Mouse (Mus musculus) forebrain, embryonic 11.5 days (tissue): Measurements from ENCODE around the gene Fbn1. TPM values are rescaled to one million over a fixed set of nuclear protein-coding genes. Genes with fewer than 3 reads are reported as not detected.

Experiments used
- ATAC-seq: fragments of 200-750 bp; cut with Nextera tagmentation; replicated peaks from 2 replicates; pipeline ENCODE4 v1.8.0; 2017; ENCODE audit warnings: moderate TSS enrichment; ENCODE audit not compliant: low FRiP score
- DNase-seq: peaks from one replicate; pipeline ENCODE4 v3.0.0-alpha.2; 2017; ENCODE audit warnings: low spot score
- H3K27ac ChIP-seq: fragments of 300-500 bp; sonication (generic); 2 replicates; pipeline ENCODE4 v1.5.1; 2014; ENCODE audit warnings: low read depth, low read length
- H3K27me3 ChIP-seq: fragments of 300-500 bp; sonication (generic); 2 replicates; pipeline ENCODE4 v1.6.1; 2014; ENCODE audit warnings: mild to moderate bottlenecking, low read length, mixed read lengths; ENCODE audit not compliant: control insufficient read depth, insufficient read depth
- H3K36me3 ChIP-seq: fragments of 300-500 bp; sonication (generic); 2 replicates; pipeline ENCODE4 v1.6.1; 2014; ENCODE audit warnings: mild to moderate bottlenecking, low read length, moderate library complexity, mixed read lengths; ENCODE audit not compliant: control insufficient read depth, insufficient read depth
- H3K4me1 ChIP-seq: fragments of 300-500 bp; sonication (generic); replicated peaks from 2 replicates; pipeline ENCODE4 v1.6.1; 2014; ENCODE audit warnings: low read length, mixed read lengths; ENCODE audit not compliant: control insufficient read depth, insufficient read depth
- H3K4me2 ChIP-seq: fragments of 300-500 bp; sonication (generic); 2 replicates; pipeline ENCODE4 v1.6.1; 2014; ENCODE audit warnings: low read depth, mild to moderate bottlenecking, low read length, moderate library complexity, mixed read lengths; ENCODE audit not compliant: severe bottlenecking
- H3K4me3 ChIP-seq: fragments of 300-500 bp; sonication (generic); 2 replicates; pipeline ENCODE4 v1.5.1; 2014; ENCODE audit warnings: low read depth, low read length
- H3K9ac ChIP-seq: fragments of 300-500 bp; sonication (generic); 2 replicates; pipeline ENCODE4 v1.6.1; 2014; ENCODE audit warnings: low read length
- H3K9me3 ChIP-seq: fragments of 300-500 bp; sonication (generic); 2 replicates; pipeline ENCODE4 v1.6.1; 2016; ENCODE audit warnings: low read length, mixed read lengths; ENCODE audit not compliant: control insufficient read depth
- WGBS: fragments of 180-500 bp; shearing (Covaris S2); extraction: QIAGEN DNeasy Blood & Tissue Kit; methylation state at CpG from one replicate; pipeline ENCODE4 v1.1.7; 2014; 5-methylcytosine and 5-hydroxymethylcytosine counted together
- polyA plus RNA-seq: library from polyadenylated mRNA; unstranded; fragments of >200 nt; fragmentation: Nextera tagmentation; extraction: Ambion mirVana; gene quantifications from 2 replicates; pipeline ENCODE4 v1.2.1, GENCODE M21; 2014

Fbn1 gene
- polyA plus RNA-seq, 1 experiment from 2014 or later = 8.8 TPM

- Histone ChIP-seq H3K9ac (no peak overlapping the region), H3K4me2 (no peak overlapping the region), H3K9me3 (no peaks in the 10 kb centered on the region), H3K4me3 (no peak overlapping the region), H3K4me1 (no peaks in the 10 kb centered on the region), H3K27me3 (no peaks in the 10 kb centered on the region), H3K36me3 (no peaks in the 10 kb centered on the region), H3K27ac (no peak overlapping the region)
- ATAC-seq = no peak
- no peak for DNase-seq
- WGBS = 82% methylated on average over 1 of the region's 1 CpGs
These were observed 238.9 kb downstream of the Fbn1 start for GRCm38 (mm10) chr2:125268876-125269275.

DNA sequence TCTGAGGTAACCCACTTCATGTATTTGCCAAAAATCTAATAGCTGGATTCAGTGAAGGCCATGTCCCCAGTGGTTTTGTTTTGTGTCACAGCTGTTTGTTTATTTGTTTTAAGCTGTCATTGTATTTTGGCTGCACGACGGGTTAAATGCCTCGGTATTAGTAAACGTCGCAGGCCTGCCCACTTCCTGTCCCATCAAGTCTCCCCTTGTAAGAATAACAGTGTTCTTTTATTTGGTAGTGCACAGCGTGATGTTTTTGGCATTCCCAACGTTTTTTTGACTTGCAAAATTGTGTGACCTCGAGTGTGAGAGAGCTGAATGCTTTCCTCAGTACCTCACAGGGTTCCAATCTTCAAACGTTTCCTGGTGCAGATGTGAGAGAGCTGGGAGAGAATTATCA is 244.0 kb downstream of the Fbn1 start:
- no peaks in the 10 kb centered on the region for H3K4me1 ChIP-seq
- H3K27ac ChIP-seq = no peak overlapping the region
- H3K27me3 ChIP-seq = no peaks in the 10 kb centered on the region
- ATAC-seq (no peak), DNase-seq (no peak)
- H3K4me2 ChIP-seq = no peak overlapping the region
- H3K9ac ChIP-seq = no peak overlapping the region
- no peak overlapping the region for H3K4me3 ChIP-seq
- H3K9me3 ChIP-seq = no peaks in the 10 kb centered on the region
- WGBS = 35% methylated on average over 9 of the region's 9 CpGs
- H3K36me3 ChIP-seq = no peaks in the 10 kb centered on the region; the same call in 1 of the 2 replicates

DNA sequence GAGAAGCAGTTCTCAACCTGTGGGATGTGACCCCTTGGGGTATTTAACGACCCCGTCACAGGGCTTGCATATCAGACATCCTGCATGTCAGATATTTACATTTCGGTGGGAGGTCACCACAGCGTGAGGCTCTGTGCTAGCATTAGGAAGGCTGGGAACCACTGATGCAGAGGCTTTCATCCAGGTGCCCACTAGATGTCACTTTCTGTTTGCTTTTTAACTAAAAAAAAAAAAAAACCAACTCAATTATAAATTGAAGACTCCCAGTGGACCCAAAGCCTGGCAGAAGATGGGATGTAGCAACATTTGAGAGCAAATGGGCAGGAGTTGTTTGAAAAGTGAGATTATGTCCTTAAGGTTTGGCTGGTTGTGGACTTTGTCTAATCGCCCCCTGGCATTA is 244.7 kb downstream of the Fbn1 start:
- no peaks in the 10 kb centered on the region for H3K4me1 ChIP-seq
- no peak overlapping the region for H3K4me2 ChIP-seq
- H3K27me3 ChIP-seq = no peaks in the 10 kb centered on the region
- no peak overlapping the region for H3K9ac ChIP-seq
- no peak overlapping the region for H3K27ac ChIP-seq
- H3K9me3 ChIP-seq = no peaks in the 10 kb centered on the region
- H3K36me3 ChIP-seq = peaks cover under 1% of the 10 kb centered on the region; the same call in 1 of the 2 replicates
- H3K4me3 ChIP-seq = no peak overlapping the region
- 18% methylated on average over 5 of the region's 5 CpGs for WGBS
- no peak for DNase-seq
- no peak for ATAC-seq

DNA sequence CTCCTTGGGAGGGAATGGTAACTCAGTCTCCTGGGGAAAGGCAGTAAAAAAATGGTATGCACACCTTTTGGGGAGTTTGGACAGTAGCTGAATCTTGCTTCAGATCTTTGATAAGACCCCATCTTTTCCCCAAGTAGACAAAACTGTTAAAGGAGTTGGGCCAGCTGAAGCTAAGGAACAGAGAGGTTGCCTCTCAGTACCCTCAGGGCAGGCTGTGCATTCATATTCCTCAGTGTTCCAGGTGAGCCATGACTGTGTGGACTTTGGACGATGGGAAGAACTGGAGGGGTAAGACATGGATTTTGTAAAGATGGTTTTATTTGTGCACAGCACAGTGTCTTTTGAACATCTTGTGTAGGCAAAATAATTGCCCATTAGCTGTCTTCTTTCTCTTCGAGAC is 247.5 kb downstream of the Fbn1 start:
- H3K27ac ChIP-seq = no peak overlapping the region
- H3K4me3 ChIP-seq = no peak overlapping the region
- H3K4me2 ChIP-seq = no peak overlapping the region
- H3K27me3 ChIP-seq = no peaks in the 10 kb centered on the region
- H3K36me3 ChIP-seq = peaks cover 6% of the 10 kb centered on the region; the same call in 1 of the 2 replicates
- no peaks in the 10 kb centered on the region for H3K4me1 ChIP-seq
- ATAC-seq (no peak), DNase-seq (no peak)
- no peak overlapping the region for H3K9ac ChIP-seq
- H3K9me3 ChIP-seq = no peaks in the 10 kb centered on the region
- WGBS = 88% methylated on average over 2 of the region's 2 CpGs

DNA sequence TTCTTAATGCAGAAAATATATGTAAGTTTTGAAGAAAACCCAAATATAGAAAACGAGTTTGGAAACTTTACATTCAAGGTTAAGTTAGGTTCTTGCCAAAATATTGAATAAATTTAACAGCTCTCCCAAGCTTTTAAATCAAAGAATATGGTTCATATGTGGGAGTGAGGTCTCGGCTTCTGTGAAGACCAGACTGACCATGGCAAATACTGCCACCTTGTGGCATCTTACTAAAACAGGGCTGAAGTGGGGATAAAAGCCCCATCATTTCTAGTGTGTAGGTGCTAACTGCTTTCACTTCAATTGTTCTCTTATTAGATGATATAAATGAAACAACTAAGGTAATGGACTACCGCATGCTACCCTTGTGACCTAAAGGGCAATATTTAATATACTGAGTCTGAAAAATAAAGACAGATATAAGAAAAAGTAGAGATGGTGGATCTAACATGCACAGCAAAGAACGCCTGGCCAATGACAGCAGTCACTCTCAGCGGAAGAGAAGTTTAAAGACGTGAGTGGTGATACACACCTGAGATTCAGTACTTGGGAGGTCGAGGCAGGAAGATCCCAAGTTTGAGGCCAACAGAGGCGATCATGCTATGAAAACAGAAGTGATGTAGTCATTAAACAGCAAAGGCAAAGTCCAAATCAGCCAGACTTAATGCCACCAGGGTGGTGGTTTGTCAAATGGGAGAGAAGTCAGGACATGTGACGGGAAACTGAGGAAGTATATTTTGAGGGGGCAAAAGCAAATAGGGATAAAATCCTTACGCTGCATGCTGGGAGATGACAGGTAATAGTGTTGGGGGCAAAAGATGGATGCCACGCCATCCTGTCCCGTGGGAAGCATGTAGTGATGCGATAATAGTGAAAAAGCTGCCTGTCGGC is 248.3 kb downstream of the Fbn1 start:
- H3K9ac ChIP-seq = no peak overlapping the region
- ATAC-seq (no peak), DNase-seq (no peak)
- no peak overlapping the region for H3K4me3 ChIP-seq
- no peak overlapping the region for H3K27ac ChIP-seq
- no peaks in the 10 kb centered on the region for H3K9me3 ChIP-seq
- H3K27me3 ChIP-seq = no peaks in the 10 kb centered on the region
- WGBS = 87% methylated on average over 14 of the region's 14 CpGs
- peaks cover 8% of the 10 kb centered on the region; the same call in 1 of the 2 replicates for H3K36me3 ChIP-seq
- H3K4me2 ChIP-seq = no peak overlapping the region
- H3K4me1 ChIP-seq = no peaks in the 10 kb centered on the region

DNA sequence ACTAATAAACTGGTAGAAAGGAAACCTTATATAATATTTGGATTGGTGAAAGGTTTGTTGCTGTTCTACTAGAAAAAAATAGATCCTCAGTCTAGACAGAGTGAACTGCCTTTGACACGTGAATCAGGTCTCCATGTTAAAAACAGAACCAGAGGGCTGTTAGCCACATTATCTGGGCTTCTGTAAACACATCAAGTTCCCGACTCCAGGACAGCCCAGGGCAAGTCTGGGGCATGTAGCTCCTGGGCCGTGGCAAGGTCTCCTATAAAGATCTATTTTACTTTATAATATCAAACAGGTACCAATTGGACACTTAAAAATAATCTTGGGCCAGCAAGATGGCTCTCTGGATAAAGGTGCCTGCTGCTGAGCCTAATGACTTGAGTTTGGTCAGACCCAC is 251.9 kb downstream of the Fbn1 start:
- no peak for DNase-seq
- Histone ChIP-seq H3K4me3 (no peak overlapping the region), H3K27me3 (no peaks in the 10 kb centered on the region), H3K36me3 (peaks cover 19% of the 10 kb centered on the region), H3K4me1 (no peaks in the 10 kb centered on the region), H3K9me3 (no peaks in the 10 kb centered on the region), H3K4me2 (no peak overlapping the region), H3K9ac (no peak overlapping the region), H3K27ac (no peak overlapping the region)
- WGBS = 85% methylated on average over 3 of the region's 3 CpGs
- ATAC-seq = no peak

GRCm38 (mm10) chr2:125254630-125255029 is 253.2 kb downstream of the Fbn1 start:
- H3K27me3 ChIP-seq = no peaks in the 10 kb centered on the region
- H3K9ac ChIP-seq = no peak overlapping the region
- no peaks in the 10 kb centered on the region for H3K9me3 ChIP-seq
- ATAC-seq = no peak
- 98% methylated on average over 3 of the region's 3 CpGs for WGBS
- no peaks in the 10 kb centered on the region for H3K4me1 ChIP-seq
- no peak overlapping the region for H3K4me2 ChIP-seq
- no peak overlapping the region for H3K27ac ChIP-seq
- peaks cover 19% of the 10 kb centered on the region for H3K36me3 ChIP-seq
- no peak overlapping the region for H3K4me3 ChIP-seq
- DNase-seq = no peak

GRCm38 (mm10) chr2:125253699-125254098 is 254.1 kb downstream of the Fbn1 start:
- Histone ChIP-seq H3K4me3 (no peak overlapping the region), H3K4me1 (no peaks in the 10 kb centered on the region), H3K9me3 (no peaks in the 10 kb centered on the region), H3K27me3 (no peaks in the 10 kb centered on the region), H3K9ac (no peak overlapping the region), H3K4me2 (no peak overlapping the region), H3K27ac (no peak overlapping the region), H3K36me3 (peaks cover 19% of the 10 kb centered on the region)
- WGBS = 95% methylated on average over 6 of the region's 6 CpGs
- DNase-seq = no peak
- no peak for ATAC-seq

DNA sequence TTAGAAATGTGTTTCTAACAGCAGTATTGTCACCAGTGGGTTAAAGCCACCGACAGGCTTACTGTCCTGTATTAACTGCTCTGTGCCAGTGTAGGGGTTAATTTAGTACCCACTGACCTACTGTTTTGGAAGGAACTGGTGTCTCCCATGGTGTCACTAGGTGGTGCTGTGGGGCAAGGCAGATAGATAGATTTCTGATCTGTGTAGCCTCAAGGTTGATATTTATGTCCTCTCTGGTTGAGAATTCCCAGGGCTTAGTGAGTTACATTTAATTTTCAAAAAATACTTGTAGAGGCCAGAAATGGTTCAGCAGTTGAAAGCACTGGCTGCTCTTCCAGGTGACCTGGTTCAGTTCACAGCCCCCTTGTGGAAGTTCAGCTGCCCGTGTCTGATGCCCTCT is 255.5 kb downstream of the Fbn1 start:
- 78% methylated on average over 2 of the region's 2 CpGs for WGBS
- Histone ChIP-seq H3K27me3 (no peaks in the 10 kb centered on the region), H3K9ac (no peak overlapping the region), H3K27ac (no peak overlapping the region), H3K4me1 (no peaks in the 10 kb centered on the region), H3K4me2 (no peak overlapping the region), H3K36me3 (peaks cover 15% of the 10 kb centered on the region), H3K4me3 (no peak overlapping the region), H3K9me3 (no peaks in the 10 kb centered on the region)
- DNase-seq = peak; percentile 60
- ATAC-seq = no peak
